ENCODE assay signal across 25 mouse cellular contexts in the genomic region with DNA sequence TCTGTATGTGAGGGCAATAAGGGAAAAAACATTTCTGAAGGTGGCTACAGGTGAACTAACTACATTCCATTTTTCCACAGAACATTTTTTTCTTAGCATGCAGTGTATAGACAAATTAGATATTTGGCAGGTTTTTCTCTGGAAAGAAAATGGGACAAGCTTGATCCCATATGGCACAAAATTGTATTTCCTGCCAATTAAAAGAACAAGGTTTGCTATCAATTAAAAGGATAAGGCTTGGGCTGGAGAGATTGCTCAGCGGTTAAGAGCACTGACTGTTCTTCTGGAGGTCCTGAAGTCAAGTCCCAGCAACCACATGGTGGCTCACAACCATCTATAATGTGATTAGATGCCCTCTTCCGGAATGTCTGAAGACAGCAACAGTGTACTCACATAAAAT. TPM values are rescaled to one million over a fixed set of nuclear protein-coding genes. Genes with fewer than 3 reads are reported as not detected.
DNase-seq lines count a peak whose midpoint lies in the region; ATAC-seq and TF ChIP-seq lines count a peak whose summit lies in the region.
"Had no signal": no experiment of that assay in that cellular context is flagged by ENCODE, and none has a peak within 500 bp of the region (broad histone marks: within the 10 kb centered on the region; RNA-seq: fewer than 3 reads in every experiment).

No protein-coding gene starts in this region.

- no peak for DNase-seq in cerebellum, postnatal 14 days
- peak; percentile 8 for DNase-seq in cerebellum, adult 9-11 months
- DNase-seq in cerebellum, postnatal 25 days = no peak
- DNase-seq in layer of hippocampus, adult 2 months (ENCODE audit: low spot score in 2 of 2) = peak in 1 of 2 experiments; percentile 29
- DNase-seq in layer of hippocampus, adult 11-12 months (ENCODE audit: low spot score) = no peak
- peak; percentile 65 for DNase-seq in brain, adult 2 months (ENCODE audit: low read depth, low spot score)
- DNase-seq in liver = no peak
- DNase-seq: adrenal gland, postnatal 14 days; B cell, adult 2 months; forebrain, postnatal 0 days; gastrocnemius, postnatal 14 days; heart, adult 2 months; heart, postnatal 14 days; kidney, adult 18-20 months had no signal

- peak overlapping the region; percentile 54 for H3K27ac ChIP-seq in layer of hippocampus, adult 2 months
- H3K27ac ChIP-seq: embryonic facial prominence, embryonic 12.5 days; heart, adult 2 months; heart, embryonic 15.5 days; hindbrain, embryonic 13.5 days; hindbrain, postnatal 0 days; intestine, embryonic 15.5 days had no signal

- no peak overlapping the region for H3K4me3 ChIP-seq in layer of hippocampus, adult 2 months
- H3K4me3 ChIP-seq: embryonic facial prominence, embryonic 12.5 days; heart, adult 2 months; heart, embryonic 15.5 days; hindbrain, embryonic 13.5 days; intestine, embryonic 15.5 days had no signal

- peak; percentile 75 for ATAC-seq in cerebellum, adult (ENCODE audit: insufficient number of reproducible peaks, low FRiP score, low TSS enrichment)
- ATAC-seq: activated CD4-positive, CD25-positive, alpha-beta regulatory T cell, adult 4 months; CD4-positive, CD25-positive, alpha-beta regulatory T cell, adult 4 months; forebrain, postnatal 0 days; hindbrain, postnatal 0 days; intestine, embryonic 15.5 days; Patski had no signal

- peak; percentile 24 for TF ChIP-seq CTCF in layer of hippocampus, adult 2 months (conservative IDR thresholded peaks at IDR 0.05)

RNA-seq across cellular contexts. Expression of gene Ankrd13c, which starts 8.4 kb away (rescaled TPM):
- total RNA-seq in layer of hippocampus, adult 2 months (2021) = 100 to 1,000 TPM in 1 of 2 experiments, 10 to 100 TPM in 1; 96.8 to 103 TPM

RNA-seq across cellular contexts. Expression of gene Cth, which starts 30.6 kb away (rescaled TPM):
- 1 to 10 TPM; 6.5 to 6.6 TPM for total RNA-seq in layer of hippocampus, adult 2 months (2021)
- total RNA-seq: G1E; hematopoietic stem cell, adult 5-6 weeks had no signal

Comparison
In these comparisons a context has a peak if more than half of its experiments do, and no peak if none do; other contexts are left out.
1. DNase-seq: peak in cerebellum, adult 9-11 months (single experiment) and brain, adult 2 months (single experiment); none in cerebellum, postnatal 14 days (0 of 2), cerebellum, postnatal 25 days (0 of 2), layer of hippocampus, adult 11-12 months (single experiment) and liver (single experiment).